Mouse (Mus musculus) intestine, postnatal 0 days (tissue): ENCODE results near the gene Peli1. TPM values are rescaled to one million over a fixed set of nuclear protein-coding genes. Genes with fewer than 3 reads are reported as not detected.

ENCODE experiments used
- ATAC-seq: fragments of 200-750 bp; cut with Nextera tagmentation; 2 replicates; pipeline ENCODE4 v1.8.0; 2017; ENCODE audit warnings: mild to moderate bottlenecking, moderate TSS enrichment, moderate library complexity
- H3K27ac ChIP-seq: fragments of 300-500 bp; sonication (generic); 2 replicates; pipeline ENCODE4 v1.5.1; 2014; ENCODE audit warnings: mild to moderate bottlenecking, low read depth, low read length, moderate library complexity
- H3K27me3 ChIP-seq: fragments of 300-500 bp; sonication (generic); replicated peaks from 2 replicates; pipeline ENCODE4 v1.6.1; 2014; ENCODE audit warnings: low read length, mixed read lengths; ENCODE audit not compliant: control insufficient read depth, insufficient read depth
- H3K36me3 ChIP-seq: fragments of 300-500 bp; sonication (generic); 2 replicates; pipeline ENCODE4 v1.6.1; 2014; ENCODE audit warnings: mild to moderate bottlenecking, moderate library complexity; ENCODE audit not compliant: control insufficient read depth, insufficient read depth
- H3K4me1 ChIP-seq: fragments of 300-500 bp; sonication (generic); replicated peaks from 2 replicates; pipeline ENCODE4 v1.6.1; 2014; ENCODE audit warnings: antibody characterized with exemption, low read length, mixed read lengths; ENCODE audit not compliant: control insufficient read depth, insufficient read depth
- H3K4me2 ChIP-seq: fragments of 300-500 bp; sonication (generic); replicated peaks from 2 replicates; pipeline ENCODE4 v1.6.1; 2014; ENCODE audit warnings: low read depth, mild to moderate bottlenecking, moderate library complexity
- H3K4me3 ChIP-seq: fragments of 300-500 bp; sonication (generic); 2 replicates; pipeline ENCODE4 v1.5.1; 2014; ENCODE audit warnings: low read depth, low read length
- H3K9ac ChIP-seq: fragments of 300-500 bp; sonication (generic); 2 replicates; pipeline ENCODE4 v1.6.1; 2014; ENCODE audit warnings: mild to moderate bottlenecking, low read depth, low read length
- H3K9me3 ChIP-seq: fragments of 300-500 bp; sonication (generic); 2 replicates; pipeline ENCODE4 v1.6.1; 2016; ENCODE audit warnings: mixed run types; ENCODE audit not compliant: control insufficient read depth
- CTCF ChIP-seq: sonication (generic); IDR thresholded peaks from 2 replicates; pipeline ENCODE4 v1.5.1; 2016; ENCODE audit warnings: low read depth, mild to moderate bottlenecking, control low read depth, antibody characterized with exemption, moderate library complexity
- WGBS: fragments of 180-500 bp; shearing (Covaris S2); extraction: QIAGEN DNeasy Blood & Tissue Kit; methylation state at CpG from one replicate; pipeline ENCODE4 v1.1.7; 2014; 5-methylcytosine and 5-hydroxymethylcytosine counted together
- polyA plus RNA-seq: library from polyadenylated mRNA; unstranded; fragments of >200 nt; fragmentation: Nextera tagmentation; extraction: Ambion mirVana; gene quantifications from 2 replicates; pipeline ENCODE4 v1.2.1, GENCODE M21; 2015

The Peli1 gene
- polyA plus RNA-seq, 1 experiment from 2014 or later = 27.2 TPM

DNA sequence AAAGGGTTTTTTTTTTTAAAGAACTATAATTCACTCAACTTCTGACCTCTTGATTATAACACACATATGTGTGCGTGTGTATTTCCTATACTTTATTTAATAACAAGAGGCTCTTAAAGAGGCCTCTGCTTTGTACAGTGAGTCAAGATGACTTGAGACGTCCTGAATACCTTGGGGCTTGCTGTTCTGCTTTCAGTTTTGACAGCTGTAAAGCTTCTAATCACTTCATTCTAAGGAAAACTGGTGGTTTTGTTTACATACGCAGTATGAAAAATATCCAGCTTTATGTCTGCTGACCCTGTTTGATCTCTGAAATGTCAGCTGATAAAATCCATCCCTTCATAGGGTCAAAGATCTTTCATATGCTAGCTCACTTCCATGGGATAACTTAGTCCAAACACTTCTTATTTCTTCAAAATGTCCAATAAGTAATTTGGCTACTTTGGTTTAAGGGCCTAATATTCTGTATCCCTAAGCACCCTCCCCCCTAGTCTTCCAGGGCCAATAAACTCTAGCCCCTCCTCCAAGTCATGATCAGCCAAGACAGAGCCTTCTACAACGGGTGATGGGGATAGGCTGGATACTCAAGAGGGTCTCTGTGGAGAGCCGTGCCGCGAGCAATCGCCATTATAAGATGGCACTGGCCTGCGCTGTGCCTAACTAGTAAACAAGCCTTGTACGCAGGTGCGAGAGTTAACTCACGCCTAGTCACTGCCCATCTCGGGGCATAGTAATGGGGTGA lies 34.8 kb upstream of the Peli1 start:
- no peaks in the 10 kb centered on the region for H3K9me3 ChIP-seq

DNA sequence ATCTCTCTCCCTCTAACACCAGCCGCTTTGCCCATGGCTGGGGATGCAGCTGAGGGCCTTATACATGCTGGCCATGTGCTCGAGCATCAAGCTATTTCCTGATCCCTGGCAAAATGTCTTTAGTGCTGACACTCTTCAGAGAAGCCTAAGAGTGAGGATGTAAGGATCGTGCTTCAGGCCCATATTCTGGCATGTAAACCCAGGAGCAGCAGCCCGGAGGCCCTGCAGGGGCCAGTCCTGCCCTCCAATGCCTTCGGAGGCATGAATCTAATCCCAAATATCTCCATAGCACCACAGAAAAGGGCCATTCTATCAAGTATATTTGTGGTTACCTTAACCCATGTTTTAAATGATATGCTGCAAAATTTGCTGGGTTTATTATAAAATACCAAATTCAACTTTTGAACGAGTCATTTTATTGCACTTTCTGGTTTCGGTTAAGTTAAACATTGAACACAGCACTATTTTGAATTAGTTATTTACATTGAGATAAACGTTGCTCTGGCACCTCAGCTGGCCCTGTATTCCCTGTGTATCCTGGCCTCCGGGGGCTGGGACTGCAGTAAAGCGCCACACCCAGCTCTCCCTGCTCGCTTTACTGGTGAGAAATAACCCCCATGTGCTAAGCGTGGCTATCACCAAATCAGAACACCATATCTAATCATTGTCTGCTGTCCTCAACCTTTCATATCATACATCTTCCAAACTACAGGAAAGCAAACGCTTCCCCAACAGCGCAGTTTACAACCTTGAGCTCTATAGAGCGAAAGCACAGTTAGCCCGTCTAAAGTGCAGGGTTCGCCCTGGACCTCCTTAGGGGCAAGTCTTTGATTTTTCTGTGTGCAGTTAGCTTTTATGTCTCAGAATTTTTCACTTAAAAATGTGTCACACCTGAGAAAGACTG lies 33.3 kb upstream of the Peli1 start:
- no peak overlapping the region for H3K9ac ChIP-seq
- H3K4me1 ChIP-seq = no peaks in the 10 kb centered on the region
- no peaks in the 10 kb centered on the region for H3K27me3 ChIP-seq
- peak; percentile 85 for ATAC-seq
- peak overlapping the region; percentile 50 for H3K27ac ChIP-seq
- peak overlapping the region; percentile 52 for H3K4me2 ChIP-seq
- no peaks in the 10 kb centered on the region for H3K36me3 ChIP-seq
- WGBS = 29% methylated on average over 17 of the region's 17 CpGs
- H3K4me3 ChIP-seq = no peak overlapping the region
- H3K9me3 ChIP-seq = no peaks in the 10 kb centered on the region
- no peak for TF ChIP-seq CTCF

More for the DNA sequence above, 34.8 kb upstream of the Peli1 start:
- 81% methylated on average over 13 of the region's 13 CpGs for WGBS
- Histone ChIP-seq H3K27ac (no peak overlapping the region), H3K9ac (no peak overlapping the region), H3K27me3 (no peaks in the 10 kb centered on the region), H3K4me3 (no peak overlapping the region), H3K4me2 (no peak overlapping the region), H3K36me3 (no peaks in the 10 kb centered on the region), H3K4me1 (no peaks in the 10 kb centered on the region)
- no peak for TF ChIP-seq CTCF
- ATAC-seq = no peak

DNA sequence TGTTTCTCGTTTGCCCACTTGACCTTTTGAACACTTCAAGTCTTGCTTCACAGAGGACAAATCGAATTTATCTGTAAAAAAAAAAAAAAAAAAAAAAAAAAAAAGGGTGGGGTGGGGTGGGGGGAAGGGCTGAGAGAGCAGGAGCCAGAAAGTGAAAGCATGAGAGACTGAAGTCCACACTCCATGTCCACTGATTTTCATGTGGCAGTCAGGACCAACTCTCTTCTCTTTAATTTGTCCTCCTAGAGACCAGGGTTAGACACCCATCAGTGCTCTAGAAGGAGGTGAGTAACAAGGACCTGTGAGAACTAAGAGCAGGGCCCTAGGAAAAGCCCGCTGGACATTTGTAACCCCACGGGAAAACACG lies 32.7 kb upstream of the Peli1 start:
- H3K4me1 ChIP-seq = no peaks in the 10 kb centered on the region
- H3K9me3 ChIP-seq = no peaks in the 10 kb centered on the region
- TF ChIP-seq CTCF = no peak
- peak overlapping the region; percentile 52 for H3K4me2 ChIP-seq
- peak; percentile 28 for ATAC-seq
- no peak overlapping the region for H3K9ac ChIP-seq
- H3K36me3 ChIP-seq = no peaks in the 10 kb centered on the region
- peak overlapping the region; percentile 50 for H3K27ac ChIP-seq
- WGBS = 49% methylated on average over 5 of the region's 5 CpGs
- no peaks in the 10 kb centered on the region for H3K27me3 ChIP-seq
- no peak overlapping the region for H3K4me3 ChIP-seq

DNA sequence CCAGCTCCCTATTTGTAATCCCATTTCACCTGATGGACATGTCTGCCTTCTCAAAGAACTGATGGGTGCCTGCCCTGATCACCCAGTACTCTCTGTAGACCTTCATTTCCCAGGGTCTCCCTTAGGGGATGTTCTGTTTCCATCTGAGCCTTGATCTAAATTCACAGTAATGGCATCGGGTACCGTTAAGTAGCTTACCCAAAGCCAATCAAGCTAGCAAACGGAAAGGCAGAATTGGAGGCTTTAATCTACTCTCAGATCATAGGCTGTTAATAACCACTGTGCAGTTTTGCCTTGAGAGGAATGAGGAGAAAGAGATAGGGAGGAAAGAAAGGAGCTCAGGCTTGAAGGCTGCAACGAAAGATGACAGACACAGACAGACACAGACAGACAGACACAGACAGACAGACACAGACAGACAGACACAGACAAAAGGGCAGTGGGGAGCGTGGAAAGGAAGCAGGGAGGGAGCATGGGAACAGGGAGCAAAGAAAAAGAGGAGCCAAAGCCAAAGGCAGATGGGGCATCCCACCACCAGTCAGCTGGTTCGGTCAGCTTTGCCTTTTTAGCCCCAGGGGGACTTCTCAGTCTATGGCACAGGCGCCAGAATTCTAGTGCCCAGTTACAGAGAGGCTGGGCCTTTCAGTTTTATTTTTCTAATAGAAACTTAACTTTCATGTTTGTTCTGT lies 30.6 kb upstream of the Peli1 start:
- no peak for TF ChIP-seq CTCF
- ATAC-seq = no peak
- H3K4me3 ChIP-seq = no peak overlapping the region

DNA sequence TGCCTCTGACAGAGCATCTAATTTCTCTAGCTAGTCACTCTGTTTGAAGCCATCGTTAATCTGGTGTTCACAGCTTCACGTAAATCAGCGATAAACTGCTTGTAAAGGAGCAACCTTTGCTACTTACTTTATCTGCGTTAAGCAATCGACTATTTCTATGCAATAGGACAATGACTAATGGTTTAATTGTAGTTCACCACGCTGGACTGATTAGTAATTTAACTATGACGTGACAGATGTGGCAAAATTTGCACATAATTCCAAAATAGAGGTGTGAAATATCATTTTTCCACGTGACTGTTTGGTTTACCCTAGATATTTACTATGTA lies 30.1 kb upstream of the Peli1 start:
- WGBS = 28% methylated on average over 8 of the region's 8 CpGs
- Histone ChIP-seq H3K9me3 (no peaks in the 10 kb centered on the region), H3K27me3 (no peaks in the 10 kb centered on the region), H3K4me1 (no peaks in the 10 kb centered on the region), H3K4me3 (no peak overlapping the region), H3K9ac (no peak overlapping the region), H3K27ac (no peak overlapping the region), H3K36me3 (no peaks in the 10 kb centered on the region), H3K4me2 (no peak overlapping the region)
- no peak for TF ChIP-seq CTCF
- ATAC-seq = peak; percentile 64

More for the DNA sequence above, 30.6 kb upstream of the Peli1 start:
- Histone ChIP-seq H3K36me3 (no peaks in the 10 kb centered on the region), H3K9ac (no peak overlapping the region), H3K4me2 (0 out of 2 replicates have a peak overlapping the region, but pooled peaks have one; percentile 27), H3K4me1 (no peaks in the 10 kb centered on the region), H3K9me3 (no peaks in the 10 kb centered on the region), H3K27ac (no peak overlapping the region), H3K27me3 (no peaks in the 10 kb centered on the region)
- WGBS = 68% methylated on average over 7 of the region's 7 CpGs

DNA sequence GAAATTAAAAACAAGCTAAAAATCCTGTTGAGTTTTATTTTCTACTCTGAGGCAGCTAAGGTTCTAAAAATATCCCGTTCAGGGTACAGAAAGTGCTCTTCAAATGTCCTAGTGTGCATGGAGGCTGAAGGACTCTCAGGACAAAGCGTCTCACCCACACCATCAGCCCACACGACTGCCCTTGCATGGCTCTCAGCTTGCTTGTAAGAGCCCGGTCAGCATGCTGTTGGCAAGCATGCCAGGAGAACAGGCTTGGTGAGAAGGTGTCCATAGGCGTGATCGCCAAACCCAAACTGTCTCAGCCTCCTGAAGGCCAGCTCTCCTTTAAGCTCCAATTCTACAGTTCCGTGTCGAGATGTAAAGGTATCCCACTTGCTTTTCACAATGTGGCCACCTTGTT lies 29.7 kb upstream of the Peli1 start:
- Histone ChIP-seq H3K4me1 (no peaks in the 10 kb centered on the region), H3K9ac (no peak overlapping the region), H3K4me3 (no peak overlapping the region), H3K27me3 (no peaks in the 10 kb centered on the region), H3K4me2 (no peak overlapping the region), H3K27ac (no peak overlapping the region), H3K36me3 (no peaks in the 10 kb centered on the region), H3K9me3 (no peaks in the 10 kb centered on the region)
- WGBS = 68% methylated on average over 8 of the region's 8 CpGs
- no peak for ATAC-seq
- no peak for TF ChIP-seq CTCF
